Mouse (Mus musculus) brain, embryonic 14.5 days (tissue): ENCODE data around the gene Clspn. TPM values are rescaled to one million over a fixed set of nuclear protein-coding genes. Genes with fewer than 3 reads are reported as not detected.

Experiments
- DNase-seq: peaks from one replicate; pipeline ENCODE4 v3.0.0-alpha.2; 2011; ENCODE audit warnings: low read depth
- CTCF ChIP-seq: fragments of 200-500 bp; IDR thresholded peaks from 2 replicates; pipeline ENCODE4 v1.5.1; 2012; ENCODE audit warnings: inconsistent platforms, mild to moderate bottlenecking, moderate library complexity, borderline replicate concordance; ENCODE audit not compliant: insufficient read depth, insufficient read length; ENCODE audit errors: extremely low read depth
- POLR2A ChIP-seq: fragments of 200-500 bp; IDR thresholded peaks from 2 replicates; pipeline ENCODE4 v1.6.1; 2012; ENCODE audit warnings: mild to moderate bottlenecking, inconsistent platforms, borderline replicate concordance; ENCODE audit not compliant: poor library complexity, insufficient read depth, insufficient read length, severe bottlenecking; ENCODE audit errors: extremely low read depth
- polyA plus RNA-seq: library from polyadenylated mRNA; depleted of rRNA; stranded (reverse); fragments of >200 nt; gene quantifications from 2 replicates; pipeline ENCODE4 v1.2.3, GENCODE M21; 2012

Clspn gene
- polyA plus RNA-seq, 1 experiment: 6.2 TPM

DNA sequence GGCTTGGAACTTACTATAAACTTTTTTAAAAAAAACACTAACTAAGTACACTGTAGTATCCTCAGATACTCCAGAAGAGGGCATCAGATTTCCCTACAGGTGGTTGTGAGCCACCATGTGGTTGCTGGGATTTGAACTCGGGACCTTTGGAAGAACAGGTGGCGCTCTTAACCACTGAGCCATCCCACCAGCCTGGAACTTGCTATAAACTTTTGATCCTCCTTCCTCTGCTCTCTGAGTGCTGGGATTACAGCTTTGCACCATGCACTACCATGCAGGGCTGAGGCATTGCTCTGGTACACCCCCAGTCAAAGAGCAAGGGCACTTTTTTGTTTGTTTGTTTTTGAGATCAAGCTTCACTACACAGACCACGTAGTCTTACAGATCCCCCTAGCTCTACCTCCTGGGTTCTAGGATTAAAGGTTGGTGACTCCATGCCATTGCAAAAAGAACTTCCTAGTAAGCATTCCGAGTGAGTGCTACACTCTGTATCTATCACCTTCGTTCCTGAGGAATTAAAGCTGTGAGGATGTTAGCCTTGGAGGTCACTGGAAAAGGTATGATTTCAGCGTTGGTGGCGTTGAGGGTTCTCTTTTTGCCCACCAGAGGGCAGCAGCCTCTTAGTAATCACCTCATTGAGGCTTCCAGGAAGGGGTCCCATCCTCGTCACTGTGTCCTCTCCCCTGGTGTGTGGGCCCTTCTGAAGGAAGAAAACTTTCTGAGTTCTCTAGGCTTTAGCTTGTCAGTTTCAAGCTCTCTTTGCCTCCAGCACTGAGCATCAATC is 43.4 kb downstream of the Clspn start:
- TF ChIP-seq POLR2A (no peak), CTCF (peak; percentile 95)
- peak; percentile 78 for DNase-seq

DNA sequence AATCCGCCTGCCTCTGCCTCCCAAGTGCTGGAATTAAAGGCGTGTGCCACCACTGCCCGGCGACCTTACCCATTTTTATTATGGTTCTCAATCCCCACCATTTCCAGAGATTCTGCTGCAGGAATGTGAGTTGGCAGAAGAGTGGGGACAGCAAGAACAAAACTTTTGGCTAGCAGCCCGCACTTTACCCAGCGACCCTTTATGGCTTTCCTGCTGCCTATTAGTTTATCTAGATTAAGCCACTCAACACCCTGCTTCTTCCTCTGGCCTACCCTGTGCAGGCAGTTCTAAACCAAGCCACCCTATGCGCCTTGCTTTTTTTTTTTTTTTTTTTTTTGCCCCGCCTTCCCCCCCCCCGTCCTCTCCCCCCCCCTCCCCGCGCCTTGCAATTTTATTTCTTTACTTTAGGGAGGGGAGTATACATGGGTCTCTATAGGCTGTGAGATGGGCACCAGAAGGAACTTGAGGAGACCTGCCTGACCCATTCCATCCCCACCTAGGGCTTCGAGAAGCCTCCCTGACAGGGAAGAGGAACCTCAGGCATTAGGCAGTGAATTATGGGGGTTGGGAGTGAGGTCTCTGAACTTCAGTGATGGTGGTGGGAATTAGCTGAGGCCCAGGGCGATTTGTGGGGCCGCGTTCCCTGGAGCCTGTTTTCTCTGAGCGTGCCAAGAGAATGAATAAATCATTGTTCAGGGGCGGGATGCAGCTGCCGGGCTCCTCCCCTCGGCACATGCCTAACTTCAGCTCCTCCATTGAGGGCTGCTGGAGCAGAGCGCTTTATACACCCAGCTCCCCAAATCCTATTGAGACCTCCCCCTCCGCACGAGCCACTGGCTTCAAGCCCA is 45.1 kb downstream of the Clspn start:
- DNase-seq: peak; percentile 96
- TF ChIP-seq POLR2A (no peak), CTCF (no peak)

DNA sequence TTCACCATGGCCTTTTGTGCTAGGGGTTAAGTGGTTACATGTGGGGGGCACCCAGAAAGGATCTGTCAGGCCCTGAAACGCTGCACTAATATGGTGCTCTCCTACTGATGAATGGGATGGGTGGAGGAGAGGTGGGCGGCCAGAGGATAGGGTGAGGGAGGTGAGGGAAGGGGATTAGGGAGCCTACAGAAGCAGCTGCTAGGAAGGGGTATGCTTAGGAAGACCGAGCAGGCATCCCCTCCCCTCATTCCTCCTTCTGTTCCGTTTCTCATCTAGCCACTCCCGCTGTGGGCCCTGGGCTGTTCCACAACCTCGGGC is 45.7 kb downstream of the Clspn start:
- no peak for TF ChIP-seq CTCF
- TF ChIP-seq POLR2A: no peak
- no peak for DNase-seq

DNA sequence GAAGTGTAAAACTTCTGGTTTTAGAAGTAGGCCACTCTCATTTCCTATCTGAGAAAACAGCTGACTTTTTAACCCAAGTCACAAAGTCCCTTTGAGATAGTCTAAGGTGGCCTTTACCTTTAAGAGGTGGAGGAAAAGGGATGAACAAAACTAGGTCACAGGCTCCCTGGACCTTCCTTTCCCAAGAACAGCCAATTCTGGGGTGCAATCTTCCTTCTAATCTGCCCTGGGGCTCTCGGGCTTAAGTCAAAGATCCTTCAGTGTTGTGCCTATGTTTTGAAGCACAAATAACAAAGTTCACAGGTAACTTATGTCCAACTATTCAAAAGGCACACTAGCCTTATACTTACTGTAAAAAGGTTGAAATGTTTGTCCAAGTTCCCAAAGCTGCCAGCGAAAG is 47.4 kb downstream of the Clspn start:
- no peak for DNase-seq
- TF ChIP-seq CTCF (no peak), POLR2A (no peak)

DNA sequence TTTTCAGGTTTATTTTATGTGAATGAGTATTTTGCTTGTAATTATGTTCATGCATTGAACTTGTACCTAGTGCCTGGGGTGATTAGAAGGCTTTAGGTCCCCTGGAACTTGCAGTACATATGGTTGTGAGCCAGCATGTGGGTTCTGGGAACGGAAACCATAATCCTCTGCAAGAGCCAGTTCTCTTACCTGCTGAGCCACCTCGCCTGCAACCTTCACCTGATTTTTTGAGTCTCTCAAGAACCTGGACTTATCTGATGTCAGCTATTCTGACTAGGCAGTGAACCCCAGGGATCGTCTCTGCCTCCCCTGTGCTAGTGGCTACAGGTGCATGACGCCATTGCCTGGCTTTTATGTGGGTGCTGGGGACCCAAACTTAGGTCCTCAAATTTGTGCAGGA is 49.0 kb downstream of the Clspn start:
- TF ChIP-seq CTCF (no peak), POLR2A (no peak)
- DNase-seq: no peak

DNA sequence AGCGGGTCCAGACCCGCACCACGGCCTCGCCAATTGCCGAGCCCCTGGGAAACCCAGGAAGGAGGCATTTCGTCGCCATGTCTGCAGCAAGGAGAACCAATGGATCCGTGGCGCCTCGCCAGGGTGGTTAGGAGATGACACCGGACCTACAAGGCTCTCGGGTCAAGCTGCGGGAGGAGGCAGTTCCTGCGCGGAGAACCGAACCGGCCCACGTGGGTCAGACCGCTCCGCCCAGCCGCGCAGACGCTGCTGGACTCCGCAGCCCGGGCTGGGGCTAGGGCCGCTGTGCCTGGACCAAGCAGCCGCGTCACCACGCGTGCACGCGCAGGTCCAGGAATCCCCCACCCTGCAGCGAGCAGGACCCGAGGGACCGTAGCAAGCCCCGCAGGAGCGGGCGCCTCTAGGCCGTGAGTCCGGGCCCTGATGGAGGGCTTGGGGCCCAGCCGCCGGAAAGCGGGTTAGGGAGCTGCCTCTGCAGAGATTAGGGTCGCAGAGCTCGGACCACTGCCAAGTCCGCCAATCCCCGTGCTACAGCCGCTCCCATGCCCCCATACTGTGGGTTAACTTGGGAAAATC is 53.0 kb downstream of the Clspn start, which contains the start of gene 5730409E04Rik:
Gene 5730409E04Rik, plus strand, starts transcription at position 213 of the 576 bp plus-strand sequence.
- peak; percentile 69 for DNase-seq
- TF ChIP-seq POLR2A: no peak
- TF ChIP-seq CTCF: no peak

DNA sequence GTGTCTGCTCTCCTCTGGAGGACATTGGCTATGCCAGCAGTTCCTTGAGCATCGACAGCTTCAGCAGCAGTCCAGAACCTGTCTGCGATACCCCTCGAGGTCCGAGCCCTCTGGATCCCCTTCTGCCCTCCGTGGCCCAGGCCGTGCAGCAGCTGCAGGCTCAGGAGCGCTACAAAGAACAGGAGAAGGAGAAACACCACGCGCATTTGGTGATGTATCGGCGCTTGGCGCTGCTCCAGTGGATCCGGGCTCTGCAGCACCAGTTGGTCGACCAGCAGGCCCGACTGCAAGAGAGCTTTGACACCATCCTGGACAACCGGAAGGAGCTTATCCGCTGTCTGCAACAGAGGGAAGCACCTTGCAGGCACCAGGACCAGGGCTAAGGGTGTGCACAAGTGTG is 55.3 kb downstream of the Clspn start:
- DNase-seq: no peak
- TF ChIP-seq CTCF (no peak), POLR2A (no peak)

DNA sequence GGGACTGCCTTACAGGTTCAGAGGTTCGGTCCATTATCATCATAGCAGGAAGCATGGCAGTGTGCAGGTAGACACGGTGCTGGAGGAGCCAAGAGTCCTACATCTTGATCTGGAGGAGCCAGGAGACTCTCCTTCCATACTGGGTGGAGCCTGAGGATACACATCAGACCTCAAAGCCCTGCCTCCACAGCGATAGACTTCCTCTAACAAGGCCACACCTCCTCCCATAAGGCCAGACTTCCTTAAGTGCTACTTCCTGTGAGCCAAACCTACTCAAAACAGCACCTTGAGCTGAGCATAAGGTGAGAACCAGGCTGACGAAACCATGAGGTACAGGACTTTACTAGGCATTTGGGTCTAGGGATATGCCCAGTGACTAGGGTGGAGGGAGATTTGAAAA is 59.6 kb downstream of the Clspn start:
- DNase-seq: no peak
- TF ChIP-seq CTCF (no peak), POLR2A (no peak)

DNA sequence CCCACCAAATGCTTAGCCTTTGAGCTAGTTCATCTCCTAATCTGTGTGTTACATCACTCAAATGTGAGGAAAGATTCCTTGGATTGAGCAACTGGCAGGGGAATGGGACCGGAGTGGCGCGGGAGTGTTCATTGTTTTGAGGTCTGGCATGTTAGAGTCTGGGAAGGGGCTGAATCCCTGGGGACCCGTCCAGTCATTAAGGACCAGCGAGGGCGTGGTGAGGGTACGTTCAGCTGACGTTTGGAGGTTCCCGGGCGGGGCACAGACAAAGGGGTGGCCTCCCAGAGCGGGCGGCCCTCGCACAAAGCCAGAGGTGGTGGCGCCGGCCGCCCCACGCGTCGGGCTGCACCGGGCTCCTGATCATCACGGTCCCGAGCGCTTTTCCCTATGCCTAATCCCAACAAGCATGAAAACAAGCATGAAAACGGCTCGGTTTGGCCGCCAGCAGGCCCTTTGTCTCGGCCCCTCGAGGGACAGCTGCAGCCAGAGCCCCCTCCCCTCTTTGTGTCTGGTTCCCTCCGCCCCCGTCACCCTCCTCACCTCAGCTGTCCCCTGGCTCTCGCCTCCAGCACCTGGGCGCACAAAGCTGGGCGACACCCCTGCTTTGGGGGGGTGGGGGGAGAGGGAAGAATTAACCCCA is 63.1 kb downstream of the Clspn start:
- DNase-seq: peak; percentile 72
- TF ChIP-seq POLR2A (no peak), CTCF (no peak)

DNA sequence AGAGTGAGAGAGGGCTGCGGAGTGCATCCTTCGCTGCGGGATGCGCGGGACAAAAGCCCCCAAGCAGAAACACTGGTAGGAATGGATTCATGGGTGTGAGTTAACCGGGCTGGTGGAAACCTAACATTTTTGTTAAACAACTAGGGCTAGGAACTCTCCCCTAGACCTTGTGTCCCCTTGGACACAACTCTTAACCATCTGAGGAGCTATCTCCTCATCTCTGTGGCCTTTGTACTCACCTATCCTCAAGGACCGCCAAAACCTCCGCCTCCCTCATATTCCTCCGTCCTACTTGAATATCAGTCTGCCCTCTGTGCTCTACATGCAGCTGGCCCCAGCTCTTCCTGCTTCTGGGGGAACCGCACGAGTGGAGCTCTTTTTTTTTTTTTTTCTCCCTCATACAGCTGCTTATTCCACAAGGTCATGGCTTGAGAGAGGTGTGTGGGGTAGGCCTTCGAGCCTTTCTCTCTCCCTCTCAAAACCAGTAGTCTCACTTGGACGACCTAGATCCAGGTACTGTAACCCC is 63.7 kb downstream of the Clspn start:
- peak; percentile 45 for DNase-seq
- TF ChIP-seq CTCF (no peak), POLR2A (no peak)
